In the genomic region with DNA sequence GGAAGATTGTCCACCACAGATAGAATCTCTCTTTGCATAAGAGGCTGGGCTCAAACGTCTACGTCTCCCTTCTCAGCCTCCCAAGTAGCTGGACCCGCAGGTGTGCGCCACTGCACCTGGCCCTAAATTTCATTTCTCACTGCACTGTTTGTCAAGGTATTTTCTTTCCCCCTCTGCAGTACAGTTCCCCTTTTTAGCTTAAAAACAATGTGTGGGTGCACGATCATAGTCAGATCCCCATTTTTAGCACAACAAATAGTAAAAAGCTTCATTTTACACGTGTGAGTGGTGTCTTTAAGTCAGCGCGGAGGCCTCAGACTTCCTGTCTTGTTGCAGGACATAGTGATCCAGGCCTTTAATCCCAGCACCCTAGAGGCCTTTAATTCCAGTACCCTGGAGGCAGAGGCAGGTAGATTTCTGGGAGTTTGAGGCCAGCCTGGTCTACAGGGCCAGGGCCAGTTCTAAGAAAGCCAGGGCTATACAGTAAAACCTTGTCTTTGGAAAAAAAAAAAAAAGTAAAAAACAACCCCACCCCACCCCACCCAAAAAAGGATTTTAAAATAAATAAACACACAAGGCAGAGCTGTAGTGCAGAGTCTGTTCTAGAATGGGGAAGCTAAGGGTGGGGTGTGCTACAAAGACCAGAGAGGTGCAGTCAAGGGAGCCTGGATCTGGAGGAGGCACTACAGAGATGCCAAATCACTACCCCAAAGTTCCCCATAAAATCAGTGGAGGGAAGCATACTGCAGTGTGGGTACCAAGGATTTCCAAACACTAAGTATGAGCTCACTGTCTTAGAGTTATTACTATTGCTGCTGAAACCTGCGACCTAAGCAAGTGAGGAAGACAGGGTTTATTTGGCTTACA, we compare ENCODE assay signal across 23 mouse cellular contexts. TPM values are rescaled to one million over a fixed set of nuclear protein-coding genes. Genes with fewer than 3 reads are reported as not detected.
A peak's percentile ranks its signal among the peaks of the same experiment; 100 is the strongest.
DNase-seq lines count a peak whose midpoint lies in the region; ATAC-seq and TF ChIP-seq lines count a peak whose summit lies in the region.
"Had no signal": no experiment of that assay in that cellular context is flagged by ENCODE, and none has a peak within 500 bp of the region (broad histone marks: within the 10 kb centered on the region; RNA-seq: fewer than 3 reads in every experiment).

No protein-coding gene starts in this region.

- no peak overlapping the region for H3K4me3 ChIP-seq in heart, embryonic 10.5 days
- H3K4me3 ChIP-seq in midbrain, postnatal 0 days (ENCODE audit: low read depth, low read length): no peak overlapping the region
- no peak overlapping the region for H3K4me3 ChIP-seq in forebrain, embryonic 10.5 days
- H3K4me3 ChIP-seq: embryonic facial prominence, embryonic 13.5 days; forebrain, embryonic 13.5 days; heart, embryonic 13.5 days; hindbrain, embryonic 12.5 days had no signal

- peak; percentile 86 for DNase-seq in heart, adult 11 months
- no peak for DNase-seq in heart, embryonic 10.5 days (ENCODE audit: low spot score)
- peak; percentile 46 to 60 for DNase-seq in spleen, adult 18-20 months
- no peak for DNase-seq in spleen, adult 12 weeks (ENCODE audit: low spot score)
- DNase-seq in splenic B cell, adult 2 months (ENCODE audit: low read depth, low spot score): peak; percentile 77
- no peak for DNase-seq in midbrain, postnatal 0 days (ENCODE audit: low spot score)
- DNase-seq in forebrain, embryonic 10.5 days (ENCODE audit: extremely low spot score, low spot score): no peak
- DNase-seq: adrenal gland, postnatal 14 days; cerebellum, adult 18-20 months; cerebellum, adult 9-11 months; cerebellum, postnatal 36 days; forebrain, postnatal 0 days; gastrocnemius, postnatal 14 days; heart, postnatal 36 days had no signal

- TF ChIP-seq CTCF in midbrain, postnatal 0 days (IDR thresholded peaks at IDR 0.05): no peak

- peaks cover 7% of the 10 kb centered on the region for H3K4me1 ChIP-seq in heart, embryonic 10.5 days
- no peaks in the 10 kb centered on the region for H3K4me1 ChIP-seq in midbrain, postnatal 0 days (ENCODE audit: insufficient read depth, low read length)
- H3K4me1 ChIP-seq in forebrain, embryonic 10.5 days: peaks cover 16% of the 10 kb centered on the region

- no peaks in the 10 kb centered on the region for H3K36me3 ChIP-seq in heart, embryonic 10.5 days
- no peaks in the 10 kb centered on the region for H3K36me3 ChIP-seq in splenic B cell, adult 2 months (ENCODE audit: control insufficient read depth, insufficient read depth, low read length, poor library complexity, severe bottlenecking)
- no peaks in the 10 kb centered on the region for H3K36me3 ChIP-seq in midbrain, postnatal 0 days (ENCODE audit: insufficient read depth, low read length)
- no peaks in the 10 kb centered on the region for H3K36me3 ChIP-seq in forebrain, embryonic 10.5 days (replicated peaks)
- H3K36me3 ChIP-seq: embryonic facial prominence, embryonic 13.5 days; G1E; heart, embryonic 13.5 days; hindbrain, embryonic 12.5 days had no signal

- no peak overlapping the region for H3K4me2 ChIP-seq in midbrain, postnatal 0 days (ENCODE audit: low read depth, low read length, poor library complexity, severe bottlenecking)
- H3K4me2 ChIP-seq: embryonic facial prominence, embryonic 13.5 days; forebrain, embryonic 13.5 days; heart, embryonic 13.5 days; hindbrain, embryonic 12.5 days had no signal

- WGBS in heart, embryonic 10.5 days: 81% methylated on average over 9 of the region's 9 CpGs
- 93% methylated on average over 9 of the region's 9 CpGs for WGBS in midbrain, postnatal 0 days
- WGBS in forebrain, embryonic 10.5 days: 90% methylated on average over 9 of the region's 9 CpGs

- no peaks in the 10 kb centered on the region for H3K9me3 ChIP-seq in heart, embryonic 10.5 days
- no peaks in the 10 kb centered on the region for H3K9me3 ChIP-seq in midbrain, postnatal 0 days (ENCODE audit: low read length)
- no peaks in the 10 kb centered on the region for H3K9me3 ChIP-seq in forebrain, embryonic 10.5 days
- H3K9me3 ChIP-seq: embryonic facial prominence, embryonic 13.5 days; forebrain, embryonic 13.5 days; G1E; heart, embryonic 13.5 days; hindbrain, embryonic 12.5 days had no signal

- H3K9ac ChIP-seq in midbrain, postnatal 0 days (replicated peaks; ENCODE audit: low read length, poor library complexity, severe bottlenecking): no peak overlapping the region
- H3K9ac ChIP-seq: embryonic facial prominence, embryonic 13.5 days; forebrain, embryonic 13.5 days; forebrain, postnatal 0 days; heart, embryonic 13.5 days; hindbrain, embryonic 12.5 days had no signal

- ATAC-seq in neutrophil, adult 5-6 weeks (ENCODE audit: extremely low read depth, insufficient number of reproducible peaks, low FRiP score, poor library complexity, severe bottlenecking): peak; percentile 70
- ATAC-seq in midbrain, postnatal 0 days (ENCODE audit: low FRiP score): no peak
- ATAC-seq: activated CD4-positive, CD25-positive, alpha-beta regulatory T cell, adult 4 months; forebrain, embryonic 13.5 days; forebrain, postnatal 0 days; hindbrain, embryonic 16.5 days; Patski had no signal

- H3K27me3 ChIP-seq in heart, embryonic 10.5 days (ENCODE audit: insufficient read depth, poor library complexity, severe bottlenecking): no peaks in the 10 kb centered on the region
- no peaks in the 10 kb centered on the region for H3K27me3 ChIP-seq in splenic B cell, adult 2 months (ENCODE audit: control insufficient read depth, insufficient read depth, low read length, poor library complexity, severe bottlenecking)
- no peaks in the 10 kb centered on the region for H3K27me3 ChIP-seq in midbrain, postnatal 0 days (ENCODE audit: insufficient read depth, low read length)
- H3K27me3 ChIP-seq in forebrain, embryonic 10.5 days (ENCODE audit: poor library complexity, severe bottlenecking): no peaks in the 10 kb centered on the region
- H3K27me3 ChIP-seq: embryonic facial prominence, embryonic 13.5 days; heart, embryonic 13.5 days; hindbrain, embryonic 12.5 days; Patski had no signal

- no peak overlapping the region for H3K27ac ChIP-seq in heart, embryonic 10.5 days
- H3K27ac ChIP-seq in midbrain, postnatal 0 days (ENCODE audit: low read depth, low read length): no peak overlapping the region
- no peak overlapping the region for H3K27ac ChIP-seq in forebrain, embryonic 10.5 days
- H3K27ac ChIP-seq: embryonic facial prominence, embryonic 13.5 days; forebrain, embryonic 13.5 days; heart, embryonic 13.5 days; hindbrain, embryonic 12.5 days had no signal

RNA-seq across cellular contexts. Expression of a gene that starts 42.1 kb away (rescaled TPM):
- 4.1 and 7.5 TPM in 2 replicates for polyA plus RNA-seq in heart, embryonic 10.5 days (2016; fragmentation: Nextera tagmentation; extraction: Ambion mirVana)
- 164 and 176 TPM in 2 replicates for total RNA-seq in neutrophil, adult 5-6 weeks (2017)
- total RNA-seq in midbrain, postnatal 0 days (2014; rRNA removed): 52.9 and 56.5 TPM in 2 replicates
- 4.2 and 5.1 TPM in 2 replicates for polyA plus RNA-seq in midbrain, postnatal 0 days (2015; fragmentation: Nextera tagmentation; extraction: Ambion mirVana)
- 6.6 and 7.5 TPM in 2 replicates for polyA plus RNA-seq in forebrain, embryonic 10.5 days (2016; fragmentation: Nextera tagmentation; extraction: Ambion mirVana)

Comparison
In these comparisons a context has a peak if more than half of its experiments do, and no peak if none do; other contexts are left out.
1. DNase-seq: peak in heart, adult 11 months (single experiment), spleen, adult 18-20 months (2 of 2) and splenic B cell, adult 2 months (single experiment); none in heart, embryonic 10.5 days (single experiment), spleen, adult 12 weeks (single experiment), midbrain, postnatal 0 days (single experiment) and forebrain, embryonic 10.5 days (single experiment).